In the genomic region with DNA sequence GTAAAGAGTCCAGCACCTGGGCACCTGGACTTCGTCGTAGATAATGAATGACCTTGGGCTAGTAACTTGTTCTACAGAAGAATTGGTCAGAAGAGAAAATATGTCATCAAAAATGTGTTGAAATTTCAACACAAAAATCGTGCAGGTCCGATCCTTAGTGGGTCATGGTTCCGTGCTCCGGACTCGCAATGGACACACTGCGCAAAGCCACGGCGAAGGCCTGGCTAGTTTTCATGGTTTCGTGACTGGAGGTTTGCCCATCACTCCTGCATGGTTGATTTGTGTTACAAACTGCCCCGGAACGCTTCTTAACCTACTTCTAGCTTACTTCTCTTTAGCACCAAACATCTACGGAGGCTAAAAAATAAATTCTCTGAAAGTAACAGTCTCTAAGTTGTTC, we compare ENCODE assay signal across 9 mouse cellular contexts. TPM values are rescaled to one million over a fixed set of nuclear protein-coding genes. Genes with fewer than 3 reads are reported as not detected.
DNase-seq lines count a peak whose midpoint lies in the region; ATAC-seq and TF ChIP-seq lines count a peak whose summit lies in the region.
"Had no signal": no experiment of that assay in that cellular context is flagged by ENCODE, and none has a peak within 500 bp of the region (broad histone marks: within the 10 kb centered on the region; RNA-seq: fewer than 3 reads in every experiment).

No protein-coding gene starts in this region.

- peak overlapping the region; percentile 1; the same call in 1 of the 2 replicates for H3K27ac ChIP-seq in left cerebral cortex, adult 2 months
- no peak overlapping the region for H3K27ac ChIP-seq in forebrain, postnatal 0 days (ENCODE audit: low read depth, low read length)
- H3K27ac ChIP-seq in midbrain, embryonic 16.5 days (ENCODE audit: low read length): peak overlapping the region; percentile 97; the same call in 1 of the 2 replicates

- H3K4me3 ChIP-seq in left cerebral cortex, adult 2 months: peak overlapping the region; percentile 71
- H3K4me3 ChIP-seq in forebrain, postnatal 0 days (ENCODE audit: low read depth, low read length): peak overlapping the region; percentile 79
- H3K4me3 ChIP-seq in midbrain, embryonic 16.5 days (ENCODE audit: low read depth, low read length): peak overlapping the region; percentile 72

- H3K9ac ChIP-seq in forebrain, postnatal 0 days: peak overlapping the region; percentile 95; the same call in 1 of the 2 replicates
- H3K9ac ChIP-seq in midbrain, embryonic 16.5 days (ENCODE audit: low read depth, low read length): peak overlapping the region; percentile 85

- TF ChIP-seq CTCF in left cerebral cortex, adult 2 months (IDR thresholded peaks at IDR 0.05): no peak
- no peak for TF ChIP-seq CTCF in forebrain, postnatal 0 days (IDR thresholded peaks at IDR 0.05; ENCODE audit: low read depth)

- peak overlapping the region; percentile 91 for H3K4me2 ChIP-seq in forebrain, postnatal 0 days (ENCODE audit: low read depth)
- H3K4me2 ChIP-seq in midbrain, embryonic 16.5 days (ENCODE audit: low read length): peak overlapping the region; percentile 60

- no peaks in the 10 kb centered on the region for H3K36me3 ChIP-seq in forebrain, postnatal 0 days (ENCODE audit: insufficient read depth)
- H3K36me3 ChIP-seq in midbrain, embryonic 16.5 days (ENCODE audit: control insufficient read depth, insufficient read depth, low read length): peaks cover 5% of the 10 kb centered on the region; the same call in 1 of the 2 replicates

- H3K27me3 ChIP-seq in forebrain, postnatal 0 days (ENCODE audit: insufficient read depth, low read length): no peaks in the 10 kb centered on the region
- H3K27me3 ChIP-seq in midbrain, embryonic 16.5 days (ENCODE audit: control insufficient read depth, insufficient read depth, low read depth, low read length): no peaks in the 10 kb centered on the region

- DNase-seq in cerebellum, adult 11 months: peak; percentile 37
- DNase-seq in cerebellum, postnatal 4 days (ENCODE audit: low spot score in 2 of 2): no peak
- DNase-seq in left cerebral cortex, adult 2 months (ENCODE audit: extremely low spot score in 1 of 2, low spot score in 2 of 2): no peak
- no peak for DNase-seq in left cerebral cortex, adult 8-10 months (ENCODE audit: low spot score in 2 of 2)
- no peak for DNase-seq in forebrain, postnatal 0 days
- DNase-seq in urinary bladder, adult 18-20 months (ENCODE audit: low spot score in 2 of 2): no peak
- DNase-seq: gastrocnemius, postnatal 14 days had no signal

- WGBS in forebrain, postnatal 0 days: 88% methylated on average over 14 of the region's 14 CpGs
- WGBS in midbrain, embryonic 16.5 days: 86% methylated on average over 14 of the region's 14 CpGs

- ATAC-seq in forebrain, postnatal 0 days: no peak
- no peak for ATAC-seq in midbrain, embryonic 16.5 days
- no peak for ATAC-seq in megakaryocyte progenitor cell, adult 5-6 weeks (replicated peaks; ENCODE audit: poor library complexity)

- H3K9me3 ChIP-seq in forebrain, postnatal 0 days (ENCODE audit: low read length): no peaks in the 10 kb centered on the region
- no peaks in the 10 kb centered on the region for H3K9me3 ChIP-seq in midbrain, embryonic 16.5 days (replicated peaks; ENCODE audit: control insufficient read depth, low read length, poor library complexity, severe bottlenecking)

- intact Hi-C loops in left cerebral cortex, adult 2 months (cut with DNase I): loop anchor here (5.0 to 10.0 kb wide), 4 partner anchors 86 to 438 kb away; no protein-coding TSS in a partner anchor

- H3K4me1 ChIP-seq in forebrain, postnatal 0 days (ENCODE audit: insufficient read depth): peaks cover 7% of the 10 kb centered on the region; the same call in 1 of the 2 replicates
- H3K4me1 ChIP-seq in midbrain, embryonic 16.5 days (ENCODE audit: control insufficient read depth, insufficient read depth, low read length): peaks cover 26% of the 10 kb centered on the region

RNA-seq across cellular contexts. Expression of a gene that starts 1.4 kb away (rescaled TPM):
- total RNA-seq in left cerebral cortex, adult 2 months (2021): 10 to 100 TPM; 29.8 to 30.8 TPM
- total RNA-seq in left cerebral cortex, adult 8-10 months (2022): 10 to 100 TPM; 29.4 to 41.0 (median 34.8) TPM
- 10.8 and 15.5 TPM in 2 replicates for total RNA-seq in forebrain, postnatal 0 days (2014; rRNA removed)
- polyA plus RNA-seq in forebrain, postnatal 0 days (2015; fragmentation: Nextera tagmentation; extraction: Ambion mirVana): 2.3 and 3.5 TPM in 2 replicates
- 7.5 and 8.3 TPM in 2 replicates for polyA plus RNA-seq in midbrain, embryonic 16.5 days (2015; fragmentation: Nextera tagmentation; extraction: Ambion mirVana)
- total RNA-seq in megakaryocyte progenitor cell, adult 5-6 weeks (2015): 0.07 TPM in 1 of 2 replicates, not detected in the other
- 0.14 TPM in 1 of 2 replicates, not detected in the other for total RNA-seq in megakaryocyte progenitor cell, adult 5-6 weeks (2017)

Comparison
In these comparisons a context has a peak if more than half of its experiments do, and no peak if none do; other contexts are left out.
1. RNA of a gene that starts 1.4 kb away (total RNA-seq): 29.4 to 41.0 TPM in left cerebral cortex, adult 8-10 months, 29.8 to 30.8 TPM in left cerebral cortex, adult 2 months and 10.8 to 15.5 TPM in forebrain, postnatal 0 days; 0.07 to 0.14 TPM in megakaryocyte progenitor cell, adult 5-6 weeks; every median in the first group is over 10 times any median in the second.
2. Peak in every context shown above with its lines, with median percentiles within 50 percentile points of each other: H3K4me3 ChIP-seq.